Mouse (Mus musculus) forebrain, embryonic 11.5 days (tissue): ENCODE data around the gene Tnrc6b. TPM values are rescaled to one million over a fixed set of nuclear protein-coding genes. Genes with fewer than 3 reads are reported as not detected.
A peak's percentile ranks its signal among the peaks of the same experiment; 100 is the strongest.

Experiments
- ATAC-seq: fragments of 200-750 bp; cut with Nextera tagmentation; replicated peaks from 2 replicates; pipeline ENCODE4 v1.8.0; 2017; ENCODE audit warnings: moderate TSS enrichment; ENCODE audit not compliant: low FRiP score
- DNase-seq: peaks from one replicate; pipeline ENCODE4 v3.0.0-alpha.2; 2017; ENCODE audit warnings: low spot score
- H3K27ac ChIP-seq: fragments of 300-500 bp; sonication (generic); 2 replicates; pipeline ENCODE4 v1.5.1; 2014; ENCODE audit warnings: low read depth, low read length
- H3K27me3 ChIP-seq: fragments of 300-500 bp; sonication (generic); 2 replicates; pipeline ENCODE4 v1.6.1; 2014; ENCODE audit warnings: mild to moderate bottlenecking, low read length, mixed read lengths; ENCODE audit not compliant: control insufficient read depth, insufficient read depth
- H3K36me3 ChIP-seq: fragments of 300-500 bp; sonication (generic); 2 replicates; pipeline ENCODE4 v1.6.1; 2014; ENCODE audit warnings: mild to moderate bottlenecking, low read length, moderate library complexity, mixed read lengths; ENCODE audit not compliant: control insufficient read depth, insufficient read depth
- H3K4me1 ChIP-seq: fragments of 300-500 bp; sonication (generic); replicated peaks from 2 replicates; pipeline ENCODE4 v1.6.1; 2014; ENCODE audit warnings: low read length, mixed read lengths; ENCODE audit not compliant: control insufficient read depth, insufficient read depth
- H3K4me2 ChIP-seq: fragments of 300-500 bp; sonication (generic); 2 replicates; pipeline ENCODE4 v1.6.1; 2014; ENCODE audit warnings: low read depth, mild to moderate bottlenecking, low read length, moderate library complexity, mixed read lengths; ENCODE audit not compliant: severe bottlenecking
- H3K4me3 ChIP-seq: fragments of 300-500 bp; sonication (generic); 2 replicates; pipeline ENCODE4 v1.5.1; 2014; ENCODE audit warnings: low read depth, low read length
- H3K9ac ChIP-seq: fragments of 300-500 bp; sonication (generic); 2 replicates; pipeline ENCODE4 v1.6.1; 2014; ENCODE audit warnings: low read length
- H3K9me3 ChIP-seq: fragments of 300-500 bp; sonication (generic); 2 replicates; pipeline ENCODE4 v1.6.1; 2016; ENCODE audit warnings: low read length, mixed read lengths; ENCODE audit not compliant: control insufficient read depth
- WGBS: fragments of 180-500 bp; shearing (Covaris S2); extraction: QIAGEN DNeasy Blood & Tissue Kit; methylation state at CpG from one replicate; pipeline ENCODE4 v1.1.7; 2014; 5-methylcytosine and 5-hydroxymethylcytosine counted together
- polyA plus RNA-seq: library from polyadenylated mRNA; unstranded; fragments of >200 nt; fragmentation: Nextera tagmentation; extraction: Ambion mirVana; gene quantifications from 2 replicates; pipeline ENCODE4 v1.2.1, GENCODE M21; 2014

Tnrc6b gene
- polyA plus RNA-seq, 1 experiment from 2014 or later, result 23.3 TPM

- no peak for ATAC-seq
- Histone ChIP-seq H3K27me3 (no peaks in the 10 kb centered on the region), H3K4me3 (no peak overlapping the region), H3K4me2 (no peak overlapping the region), H3K36me3 (no peaks in the 10 kb centered on the region), H3K4me1 (no peaks in the 10 kb centered on the region), H3K9me3 (no peaks in the 10 kb centered on the region), H3K27ac (no peak overlapping the region), H3K9ac (no peak overlapping the region)
- 83% methylated on average over 3 of the region's 3 CpGs for WGBS
- no peak for DNase-seq
Observed at GRCm38 (mm10) chr15:80936686-80937085, 225.6 kb downstream of the Tnrc6b start.

GRCm38 (mm10) chr15:80938615-80939014, 227.5 kb downstream of the Tnrc6b start:
- no peaks in the 10 kb centered on the region for H3K4me1 ChIP-seq
- H3K9ac ChIP-seq, result no peak overlapping the region
- no peaks in the 10 kb centered on the region for H3K36me3 ChIP-seq
- no peaks in the 10 kb centered on the region for H3K9me3 ChIP-seq
- no peak overlapping the region for H3K4me2 ChIP-seq
- ATAC-seq (no peak), DNase-seq (no peak)
- WGBS, result 78% methylated on average over 4 of the region's 4 CpGs
- H3K27me3 ChIP-seq, result no peaks in the 10 kb centered on the region
- H3K4me3 ChIP-seq, result no peak overlapping the region
- H3K27ac ChIP-seq, result no peak overlapping the region

GRCm38 (mm10) chr15:80939401-80939800, 228.3 kb downstream of the Tnrc6b start:
- H3K36me3 ChIP-seq, result no peaks in the 10 kb centered on the region
- ATAC-seq (no peak), DNase-seq (no peak)
- WGBS, result 87% methylated on average over 5 of the region's 5 CpGs
- no peaks in the 10 kb centered on the region for H3K9me3 ChIP-seq
- no peaks in the 10 kb centered on the region for H3K4me1 ChIP-seq
- H3K4me2 ChIP-seq, result no peak overlapping the region
- H3K9ac ChIP-seq, result no peak overlapping the region
- H3K4me3 ChIP-seq, result no peak overlapping the region
- H3K27me3 ChIP-seq, result no peaks in the 10 kb centered on the region
- H3K27ac ChIP-seq, result no peak overlapping the region

GRCm38 (mm10) chr15:80941468-80942040, 230.4 kb downstream of the Tnrc6b start:
- ATAC-seq, result no peak
- whole genome bisulfite sequencing, result 84% methylated on average over 6 of the region's 6 CpGs

GRCm38 (mm10) chr15:80945851-80946250, 234.7 kb downstream of the Tnrc6b start:
- no peaks in the 10 kb centered on the region for H3K36me3 ChIP-seq
- no peak overlapping the region for H3K27ac ChIP-seq
- no peak overlapping the region for H3K4me3 ChIP-seq
- DNase-seq (no peak), ATAC-seq (no peak)
- H3K4me2 ChIP-seq, result no peak overlapping the region
- H3K27me3 ChIP-seq, result no peaks in the 10 kb centered on the region
- 65% methylated on average over 3 of the region's 3 CpGs for WGBS
- H3K9ac ChIP-seq, result no peak overlapping the region
- no peaks in the 10 kb centered on the region for H3K9me3 ChIP-seq
- H3K4me1 ChIP-seq, result peaks cover 6% of the 10 kb centered on the region; the same call in 1 of the 2 replicates

More at GRCm38 (mm10) chr15:80941468-80942040, 230.4 kb downstream of the Tnrc6b start:
- DNase-seq, result no peak
- Histone ChIP-seq H3K9ac (no peak overlapping the region), H3K4me1 (no peaks in the 10 kb centered on the region), H3K36me3 (no peaks in the 10 kb centered on the region), H3K4me3 (no peak overlapping the region), H3K9me3 (no peaks in the 10 kb centered on the region), H3K27ac (no peak overlapping the region), H3K4me2 (no peak overlapping the region), H3K27me3 (no peaks in the 10 kb centered on the region)

GRCm38 (mm10) chr15:80948145-80949135, 237.3 kb downstream of the Tnrc6b start, which contains the start of gene Adsl:
Adsl (plus strand) TSS chr15:80948490.
- H3K4me2 ChIP-seq, result peak within 1 kb of the TSS; percentile 73
- H3K36me3 ChIP-seq, result peaks cover 5% of the 10 kb centered on the region; the same call in 1 of the 2 replicates
- H3K9me3 ChIP-seq, result no peaks in the 10 kb centered on the region
- H3K9ac ChIP-seq, result peak within 1 kb of the TSS; percentile 81
- H3K27me3 ChIP-seq, result no peaks in the 10 kb centered on the region
- peak within 1 kb of the TSS; percentile 87 for H3K4me3 ChIP-seq
- under 1% methylated on average over 63 of the region's 63 CpGs for WGBS
- peak; percentile 95 for DNase-seq
- peak within 1 kb of the TSS; percentile 28; the same call in 1 of the 2 replicates for H3K27ac ChIP-seq
- H3K4me1 ChIP-seq, result peaks cover 6% of the 10 kb centered on the region; the same call in 1 of the 2 replicates
- ATAC-seq, result peak; percentile 93

- H3K27me3 ChIP-seq, result no peaks in the 10 kb centered on the region
- peak overlapping the region; percentile 73 for H3K4me2 ChIP-seq
- 59% methylated on average over 4 of the region's 4 CpGs for WGBS
- H3K9me3 ChIP-seq, result no peaks in the 10 kb centered on the region
- peak overlapping the region; percentile 81 for H3K9ac ChIP-seq
- no peak overlapping the region for H3K27ac ChIP-seq
- no peak for ATAC-seq
- peaks cover 14% of the 10 kb centered on the region for H3K36me3 ChIP-seq
- peak overlapping the region; percentile 87 for H3K4me3 ChIP-seq
- DNase-seq, result no peak
- peaks cover 6% of the 10 kb centered on the region; the same call in 1 of the 2 replicates for H3K4me1 ChIP-seq
Observed at GRCm38 (mm10) chr15:80949431-80949830, 238.3 kb downstream of the Tnrc6b start.

GRCm38 (mm10) chr15:80950055-80950454, 238.9 kb downstream of the Tnrc6b start:
- peak overlapping the region; percentile 73; the same call in 1 of the 2 replicates for H3K4me2 ChIP-seq
- H3K9ac ChIP-seq, result no peak overlapping the region
- H3K27me3 ChIP-seq, result no peaks in the 10 kb centered on the region
- no peak overlapping the region for H3K27ac ChIP-seq
- ATAC-seq, result no peak
- DNase-seq, result no peak
- H3K4me1 ChIP-seq, result peaks cover 6% of the 10 kb centered on the region; the same call in 1 of the 2 replicates
- no peak overlapping the region for H3K4me3 ChIP-seq
- H3K36me3 ChIP-seq, result peaks cover 14% of the 10 kb centered on the region
- WGBS, result 89% methylated on average over 7 of the region's 7 CpGs
- no peaks in the 10 kb centered on the region for H3K9me3 ChIP-seq
